Mouse (Mus musculus) hindbrain, postnatal 0 days (tissue): ENCODE data around the gene Arrdc5. TPM values are rescaled to one million over a fixed set of nuclear protein-coding genes. Genes with fewer than 3 reads are reported as not detected.

Source experiments
- ATAC-seq: fragments of 200-750 bp; cut with Nextera tagmentation; 2 replicates; pipeline ENCODE4 v1.8.0; 2017; ENCODE audit warnings: mild to moderate bottlenecking, moderate TSS enrichment, moderate library complexity
- DNase-seq: peaks from one replicate; pipeline ENCODE4 v3.0.0-alpha.2; 2015; ENCODE audit warnings: low spot score
- H3K27ac ChIP-seq: fragments of 300-500 bp; sonication (generic); 2 replicates; pipeline ENCODE4 v1.5.1; 2014; ENCODE audit warnings: mild to moderate bottlenecking
- H3K27me3 ChIP-seq: fragments of 300-500 bp; sonication (generic); 2 replicates; pipeline ENCODE4 v1.6.1; 2014; ENCODE audit warnings: low read length, mixed read lengths; ENCODE audit not compliant: insufficient read depth
- H3K36me3 ChIP-seq: fragments of 300-500 bp; sonication (generic); 2 replicates; pipeline ENCODE4 v1.6.1; 2014; ENCODE audit warnings: low read length, mixed read lengths; ENCODE audit not compliant: insufficient read depth
- H3K4me1 ChIP-seq: fragments of 300-500 bp; sonication (generic); 2 replicates; pipeline ENCODE4 v1.6.1; 2014; ENCODE audit warnings: antibody characterized with exemption, low read length, mixed read lengths; ENCODE audit not compliant: insufficient read depth
- H3K4me2 ChIP-seq: fragments of 300-500 bp; sonication (generic); 2 replicates; pipeline ENCODE4 v1.6.1; 2014; ENCODE audit warnings: low read depth, mild to moderate bottlenecking, low read length, moderate library complexity, mixed read lengths
- H3K4me3 ChIP-seq: fragments of 300-500 bp; sonication (generic); 2 replicates; pipeline ENCODE4 v1.5.1; 2014; ENCODE audit warnings: low read length
- H3K9ac ChIP-seq: fragments of 300-500 bp; sonication (generic); replicated peaks from 2 replicates; pipeline ENCODE4 v1.6.1; 2014; ENCODE audit warnings: mild to moderate bottlenecking, low read length, moderate library complexity, mixed read lengths
- H3K9me3 ChIP-seq: fragments of 300-500 bp; sonication (generic); 2 replicates; pipeline ENCODE4 v1.6.1; 2016; ENCODE audit warnings: low read length, mixed read lengths
- CTCF ChIP-seq: IDR thresholded peaks from 2 replicates; pipeline ENCODE4 v1.5.1; 2016; ENCODE audit warnings: antibody characterized with exemption, control low read depth, low read depth
- WGBS: fragments of 180-500 bp; shearing (Covaris S2); extraction: QIAGEN DNeasy Blood & Tissue Kit; methylation state at CpG from one replicate; pipeline ENCODE4 v1.1.7; 2014; 5-methylcytosine and 5-hydroxymethylcytosine counted together
- polyA plus RNA-seq: library from polyadenylated mRNA; unstranded; fragments of >200 nt; fragmentation: Nextera tagmentation; extraction: Ambion mirVana; gene quantifications from 2 replicates; pipeline ENCODE4 v1.2.1, GENCODE M21; 2015
- total RNA-seq: library from RNA; depleted of rRNA; stranded (reverse); fragments of >200 nt; gene quantifications from 2 replicates; pipeline ENCODE4 v1.2.3, GENCODE M21; 2014

Gene Arrdc5
- total and polyA plus RNA-seq, 2 experiments from 2014 or later: not detected

DNA sequence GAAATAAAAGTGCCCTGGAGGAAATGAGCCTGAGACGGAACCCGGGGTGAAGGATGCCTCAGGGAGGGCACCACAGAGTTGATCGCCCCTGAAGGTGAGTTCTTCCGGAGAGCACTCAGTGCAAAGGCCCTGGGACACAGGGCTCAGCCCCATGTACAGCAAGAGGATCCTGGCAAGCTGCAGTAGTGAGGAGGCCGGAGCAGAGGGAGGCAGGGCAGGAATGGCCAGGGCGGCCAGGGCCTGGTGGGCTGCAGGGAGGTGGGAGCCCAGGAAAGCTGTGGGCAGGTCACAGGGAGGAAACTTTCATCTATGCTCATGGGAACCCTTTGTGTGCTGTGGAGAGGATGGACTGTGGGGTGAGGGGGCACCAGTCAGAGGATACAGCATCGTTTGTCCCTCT, 26.6 kb downstream of the Arrdc5 start:
- no peaks in the 10 kb centered on the region for H3K27me3 ChIP-seq
- no peak overlapping the region for H3K27ac ChIP-seq
- ATAC-seq (no peak), DNase-seq (no peak)
- no peak overlapping the region for H3K4me2 ChIP-seq
- no peaks in the 10 kb centered on the region for H3K4me1 ChIP-seq
- H3K9me3 ChIP-seq: no peaks in the 10 kb centered on the region
- 89% methylated on average over 7 of the region's 7 CpGs for WGBS
- no peaks in the 10 kb centered on the region for H3K36me3 ChIP-seq
- TF ChIP-seq CTCF: no peak
- no peak overlapping the region for H3K4me3 ChIP-seq
- H3K9ac ChIP-seq: no peak overlapping the region

DNA sequence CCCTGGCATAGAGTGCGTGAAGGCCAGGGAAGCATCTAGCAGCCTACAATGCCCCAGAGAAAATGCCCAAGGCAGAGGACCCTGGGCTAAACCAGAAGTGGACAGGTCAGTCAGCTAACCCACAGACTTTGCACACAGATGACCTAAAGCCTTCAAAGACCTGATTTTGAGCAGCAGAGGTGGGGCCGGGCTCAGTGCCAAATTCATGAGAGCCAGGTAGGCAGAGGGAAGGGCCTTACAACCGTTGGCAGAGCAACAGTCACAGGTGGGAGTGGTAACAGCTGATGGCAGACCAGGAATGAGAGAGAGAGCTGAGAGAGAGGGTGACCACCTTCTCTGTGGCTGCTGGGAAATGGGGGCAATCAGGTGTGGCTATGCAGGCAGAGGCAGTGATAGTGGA, 27.4 kb downstream of the Arrdc5 start:
- no peak overlapping the region for H3K4me2 ChIP-seq
- 87% methylated on average over 3 of the region's 3 CpGs for WGBS
- no peak overlapping the region for H3K9ac ChIP-seq
- no peak overlapping the region for H3K4me3 ChIP-seq
- no peak overlapping the region for H3K27ac ChIP-seq
- DNase-seq (no peak), ATAC-seq (no peak)
- no peak for TF ChIP-seq CTCF
- H3K36me3 ChIP-seq: no peaks in the 10 kb centered on the region
- H3K27me3 ChIP-seq: no peaks in the 10 kb centered on the region
- no peaks in the 10 kb centered on the region for H3K9me3 ChIP-seq
- no peaks in the 10 kb centered on the region for H3K4me1 ChIP-seq

DNA sequence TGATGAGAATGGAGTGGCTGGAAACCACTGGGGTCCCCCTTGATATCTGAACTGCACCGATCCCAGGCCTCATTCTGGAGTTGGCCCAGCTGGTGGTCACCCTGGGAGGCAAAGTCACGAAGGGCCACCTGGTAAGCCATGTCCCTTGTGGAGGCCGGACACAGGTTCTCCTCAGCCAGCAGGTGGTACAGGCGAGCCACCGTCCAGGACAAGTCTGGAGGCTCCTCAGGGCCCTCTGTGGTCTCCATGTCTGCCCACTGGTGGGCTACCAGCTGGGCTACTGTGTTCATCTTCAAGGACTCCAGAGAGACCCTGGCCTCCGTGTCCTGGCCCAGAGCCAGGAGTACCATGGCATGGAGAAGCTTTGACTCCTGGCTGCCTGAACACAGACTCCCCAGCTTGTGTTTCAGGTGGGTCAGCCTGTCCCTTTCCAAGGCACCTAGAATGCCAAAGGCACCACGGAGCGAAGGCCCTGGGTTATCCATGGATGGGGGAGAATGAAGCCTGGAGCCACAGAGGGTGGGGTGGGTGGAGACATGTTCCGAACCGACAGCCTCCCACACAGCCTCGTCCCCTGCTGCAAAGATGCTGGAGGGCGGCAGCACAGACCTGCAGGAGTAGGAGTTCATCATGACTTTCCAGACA, 28.4 kb downstream of the Arrdc5 start:
- 86% methylated on average over 12 of the region's 12 CpGs for WGBS
- no peak for TF ChIP-seq CTCF
- Histone ChIP-seq H3K9me3 (no peaks in the 10 kb centered on the region), H3K4me3 (no peak overlapping the region), H3K9ac (no peak overlapping the region), H3K4me1 (no peaks in the 10 kb centered on the region), H3K4me2 (no peak overlapping the region), H3K27ac (no peak overlapping the region), H3K27me3 (no peaks in the 10 kb centered on the region), H3K36me3 (no peaks in the 10 kb centered on the region)
- DNase-seq (no peak), ATAC-seq (no peak)

GRCm38 (mm10) chr17:56269741-56270140, 30.3 kb downstream of the Arrdc5 start:
- Histone ChIP-seq H3K4me2 (peak overlapping the region; percentile 70), H3K9ac (peak overlapping the region; percentile 47), H3K27ac (peak overlapping the region; percentile 82), H3K36me3 (no peaks in the 10 kb centered on the region), H3K27me3 (no peaks in the 10 kb centered on the region), H3K4me3 (peak overlapping the region; percentile 33; the same call in 1 of the 2 replicates), H3K9me3 (no peaks in the 10 kb centered on the region), H3K4me1 (no peaks in the 10 kb centered on the region)
- DNase-seq (no peak), ATAC-seq (peak; percentile 10; the same call in 1 of the 2 replicates)
- no peak for TF ChIP-seq CTCF
- WGBS: 74% methylated on average over 3 of the region's 3 CpGs

- Histone ChIP-seq H3K9me3 (no peaks in the 10 kb centered on the region), H3K27me3 (no peaks in the 10 kb centered on the region), H3K36me3 (no peaks in the 10 kb centered on the region), H3K27ac (peak overlapping the region; percentile 82), H3K4me1 (no peaks in the 10 kb centered on the region), H3K4me2 (peak overlapping the region; percentile 70), H3K9ac (peak overlapping the region; percentile 47), H3K4me3 (peak overlapping the region; percentile 33)
- TF ChIP-seq CTCF: no peak
- WGBS: 18% methylated on average over 12 of the region's 12 CpGs
- DNase-seq (peak; percentile 92), ATAC-seq (peak; percentile 91)
Observed at GRCm38 (mm10) chr17:56269153-56269630, 30.9 kb downstream of the Arrdc5 start.

DNA sequence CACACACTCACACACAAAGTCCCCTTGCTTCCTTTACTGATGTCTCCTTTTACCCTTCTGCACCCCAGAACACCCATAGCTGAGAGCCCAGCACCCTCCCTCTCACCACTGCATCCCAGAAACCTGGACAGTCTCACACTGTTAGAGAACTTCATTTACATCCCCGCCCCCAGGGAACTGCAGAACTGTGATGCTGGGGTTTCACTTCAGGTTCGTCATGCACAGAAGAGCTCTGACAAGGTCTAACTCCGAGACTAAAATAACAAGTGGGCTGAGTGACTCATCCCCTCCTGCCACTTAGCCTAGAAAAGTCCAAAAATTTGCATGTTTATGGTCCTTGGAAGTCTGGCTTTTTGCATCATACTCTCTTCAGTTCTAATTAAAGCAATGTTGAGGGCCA, 33.8 kb downstream of the Arrdc5 start:
- Histone ChIP-seq H3K4me3 (no peak overlapping the region), H3K27me3 (no peaks in the 10 kb centered on the region), H3K27ac (no peak overlapping the region), H3K9me3 (no peaks in the 10 kb centered on the region), H3K36me3 (peaks cover 12% of the 10 kb centered on the region), H3K9ac (no peak overlapping the region), H3K4me1 (no peaks in the 10 kb centered on the region), H3K4me2 (no peak overlapping the region)
- ATAC-seq: no peak
- no peak for TF ChIP-seq CTCF
- DNase-seq: no peak
- 63% methylated on average over 3 of the region's 3 CpGs for WGBS

GRCm38 (mm10) chr17:56265869-56266268, 34.2 kb downstream of the Arrdc5 start:
- no peaks in the 10 kb centered on the region for H3K4me1 ChIP-seq
- no peak overlapping the region for H3K27ac ChIP-seq
- H3K27me3 ChIP-seq: no peaks in the 10 kb centered on the region
- H3K4me3 ChIP-seq: no peak overlapping the region
- no peak for TF ChIP-seq CTCF
- no peak overlapping the region for H3K9ac ChIP-seq
- H3K36me3 ChIP-seq: peaks cover 14% of the 10 kb centered on the region
- H3K9me3 ChIP-seq: no peaks in the 10 kb centered on the region
- no peak overlapping the region for H3K4me2 ChIP-seq
- DNase-seq (no peak), ATAC-seq (no peak)
- 91% methylated on average over 3 of the region's 3 CpGs for WGBS
